Mouse (Mus musculus) gastrocnemius, postnatal 25 days (tissue): Measurements from ENCODE around the gene Pax4. TPM values are rescaled to one million over a fixed set of nuclear protein-coding genes. Genes with fewer than 3 reads are reported as not detected.

Experiments used
- DNase-seq: peaks from one replicate; pipeline ENCODE4 v3.0.0; 2022
- total RNA-seq, 2 experiments: library from RNA; stranded (reverse); gene quantifications; 1 replicate in 1 of 2; 2 replicates in 1 of 2; pipeline ENCODE4 v1.2.3; 2021

Pax4 gene
- total RNA-seq, 2 experiments from 2014 or later, result not detected

DNA sequence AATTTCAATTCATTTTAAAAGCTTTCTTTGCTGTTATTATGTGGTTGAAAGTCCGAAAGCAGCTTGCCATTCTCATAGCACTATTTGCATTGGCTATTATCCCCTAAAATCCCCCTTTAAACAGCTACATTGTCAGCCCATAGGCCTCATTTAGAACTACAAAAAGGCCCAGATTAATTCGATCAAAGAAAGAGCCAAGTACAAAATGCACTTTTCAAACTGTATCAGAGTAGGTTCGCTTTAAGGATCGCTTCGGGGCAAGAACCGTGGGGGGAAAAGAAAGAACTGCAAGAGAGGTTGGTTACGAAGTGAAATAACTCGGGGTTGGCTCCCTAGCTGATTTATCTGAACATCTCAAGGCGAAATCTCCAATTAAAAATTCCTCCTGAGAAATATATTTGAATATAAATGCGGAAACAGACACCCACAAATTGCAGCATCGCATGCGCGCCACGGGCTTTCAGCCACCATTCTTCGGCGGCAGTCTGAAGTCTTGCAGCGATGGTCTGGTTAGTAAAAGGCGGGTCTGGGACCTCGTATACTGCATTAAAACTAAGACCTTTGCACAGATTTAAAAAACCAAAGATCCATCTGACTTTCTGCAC lies 52.2 kb downstream of the Pax4 start:
- no peak for DNase-seq

DNA sequence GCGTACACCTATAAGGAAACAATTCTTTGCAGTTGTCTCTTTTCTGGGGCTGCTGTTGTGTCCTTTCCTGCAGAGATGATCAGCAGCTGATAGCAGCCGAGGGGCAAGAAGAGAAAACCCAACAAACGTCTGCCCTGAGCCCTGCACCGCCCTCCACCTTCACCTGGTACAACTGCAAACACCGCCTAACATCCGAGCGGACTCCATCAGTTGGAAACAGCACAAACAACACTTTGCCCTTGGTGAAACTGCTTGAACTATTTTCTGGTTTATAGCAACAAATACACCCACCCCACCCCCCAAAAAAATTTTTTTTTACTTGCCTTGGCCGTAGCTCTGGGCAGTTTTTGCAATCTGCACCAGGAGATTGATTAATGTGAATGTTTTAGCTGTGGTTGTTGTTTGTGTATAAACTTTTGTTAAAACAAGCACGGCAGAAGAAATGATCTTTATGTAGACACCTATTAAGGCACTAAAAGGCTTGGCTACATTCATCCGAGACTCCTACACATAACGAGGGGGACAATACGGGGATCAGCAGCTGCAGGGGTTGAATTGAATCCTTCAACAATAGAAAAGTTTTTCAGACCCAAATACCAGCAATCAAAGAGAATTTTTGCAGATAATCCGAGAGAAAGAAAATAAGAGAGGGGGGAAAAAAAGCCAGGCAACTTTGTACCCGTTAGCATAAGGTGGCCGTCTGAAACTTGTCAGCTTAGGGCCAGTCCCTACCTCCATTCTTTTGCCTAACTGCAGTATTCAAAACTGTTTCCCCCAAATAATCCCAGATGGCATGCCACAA lies 52.9 kb downstream of the Pax4 start:
- no peak for DNase-seq

Other genes starting within 250 kb of the Pax4 start
- gene Zfp800, start 51.3 kb downstream of the Pax4 start, total RNA-seq, result 1 to 10 TPM; 5.1 to 5.5 TPM
- gene Arf5, start 25.8 kb downstream of the Pax4 start, total RNA-seq, result 10 to 100 TPM; 79.8 to 88.0 TPM
- gene Fscn3, start 21.6 kb downstream of the Pax4 start, total RNA-seq, result not detected
- 1 to 10 TPM; 5.8 to 6.6 TPM for gene Gcc1, start 21.0 kb downstream of the Pax4 start, total RNA-seq
- gene Snd1, start 25.8 kb upstream of the Pax4 start, total RNA-seq, result 10 to 100 TPM; 35.4 to 40.7 TPM